Mouse (Mus musculus) kidney, postnatal 36 days (tissue): Measurements from ENCODE around the gene Scaf4.

Experiments
- DNase-seq, 2 experiments: peaks; one replicate each; pipeline ENCODE4 v3.0.0; 2021 to 2022; ENCODE audit warnings: mixed read lengths in 2 of 2

Gene Scaf4

DNA sequence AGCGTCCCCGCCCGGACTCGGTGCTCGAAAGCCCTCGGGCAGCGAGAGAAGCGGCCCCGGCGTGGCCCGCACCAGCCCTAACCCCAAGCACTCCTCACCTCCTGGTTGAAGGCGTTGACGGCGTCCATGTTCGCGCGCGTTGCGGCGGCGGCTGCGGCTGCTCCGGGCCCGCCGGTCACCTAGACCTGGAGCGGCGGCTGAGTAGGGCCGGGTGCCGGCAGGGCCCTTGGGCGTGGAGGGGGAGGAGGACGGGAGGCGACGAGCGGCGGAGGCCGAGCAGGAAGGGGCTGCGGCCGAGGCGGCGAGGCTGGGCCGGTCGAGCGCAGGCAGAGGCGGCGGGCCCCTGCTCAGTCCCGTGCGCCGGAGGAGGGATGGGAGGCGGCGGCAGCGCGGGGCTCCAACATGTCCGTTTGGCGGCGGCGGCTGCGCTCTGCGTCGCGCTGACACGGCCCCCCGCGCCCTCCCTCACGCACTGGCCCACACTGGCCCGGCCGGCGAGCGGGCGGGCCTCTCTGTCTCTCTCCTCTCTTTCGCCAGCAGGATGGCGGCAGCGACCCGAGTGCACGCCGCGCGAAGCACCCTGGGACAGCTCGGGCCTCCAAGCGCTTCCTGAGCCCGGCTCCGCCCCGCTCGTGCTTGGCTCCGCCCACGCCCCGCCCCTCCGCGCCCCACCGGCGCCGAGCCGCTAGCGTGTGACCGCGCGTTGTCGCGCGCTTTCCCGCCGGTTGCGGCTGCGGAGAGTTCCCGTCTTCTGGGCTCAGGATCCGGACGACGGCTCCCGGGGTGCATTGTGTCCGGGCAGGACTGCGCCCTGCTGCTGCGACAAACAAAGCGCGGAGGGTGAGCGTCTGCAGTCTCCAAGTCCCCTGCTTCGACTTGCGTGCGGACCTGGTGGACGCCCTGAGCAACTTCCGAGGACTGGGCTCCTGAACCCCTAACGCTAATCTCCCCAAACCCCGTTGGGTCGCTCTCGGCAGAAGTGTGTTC lies at the start of gene Scaf4:
Gene Scaf4, minus strand, starts transcription at position 599 of the 987 bp plus-strand sequence.
- DNase-seq: peak; percentile 96 to 98

GRCm38 (mm10) chr16:90332553-90332952 lies 48.2 kb upstream of the Scaf4 start:
- no peak for DNase-seq

DNA sequence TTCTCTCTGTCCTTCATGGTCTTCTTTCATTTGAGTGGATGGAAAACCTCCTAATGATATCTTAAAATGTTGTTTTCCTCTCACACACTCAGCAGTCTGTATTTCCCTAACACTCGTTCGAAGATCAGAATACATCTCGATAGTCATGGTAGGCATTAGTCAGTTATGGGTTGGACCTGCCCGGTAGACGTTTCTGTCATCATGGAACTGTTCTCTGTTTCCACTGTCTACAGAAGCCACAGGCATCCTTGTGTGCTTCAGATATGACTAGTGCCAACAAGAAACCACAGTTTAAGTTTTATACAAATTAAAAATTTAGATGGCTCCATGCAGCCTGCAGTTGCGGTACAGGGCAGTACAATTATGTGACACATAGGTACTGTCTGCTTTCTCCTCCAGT lies 46.7 kb upstream of the Scaf4 start:
- DNase-seq: no peak

GRCm38 (mm10) chr16:90329511-90329910 lies 45.2 kb upstream of the Scaf4 start:
- no peak for DNase-seq

DNA sequence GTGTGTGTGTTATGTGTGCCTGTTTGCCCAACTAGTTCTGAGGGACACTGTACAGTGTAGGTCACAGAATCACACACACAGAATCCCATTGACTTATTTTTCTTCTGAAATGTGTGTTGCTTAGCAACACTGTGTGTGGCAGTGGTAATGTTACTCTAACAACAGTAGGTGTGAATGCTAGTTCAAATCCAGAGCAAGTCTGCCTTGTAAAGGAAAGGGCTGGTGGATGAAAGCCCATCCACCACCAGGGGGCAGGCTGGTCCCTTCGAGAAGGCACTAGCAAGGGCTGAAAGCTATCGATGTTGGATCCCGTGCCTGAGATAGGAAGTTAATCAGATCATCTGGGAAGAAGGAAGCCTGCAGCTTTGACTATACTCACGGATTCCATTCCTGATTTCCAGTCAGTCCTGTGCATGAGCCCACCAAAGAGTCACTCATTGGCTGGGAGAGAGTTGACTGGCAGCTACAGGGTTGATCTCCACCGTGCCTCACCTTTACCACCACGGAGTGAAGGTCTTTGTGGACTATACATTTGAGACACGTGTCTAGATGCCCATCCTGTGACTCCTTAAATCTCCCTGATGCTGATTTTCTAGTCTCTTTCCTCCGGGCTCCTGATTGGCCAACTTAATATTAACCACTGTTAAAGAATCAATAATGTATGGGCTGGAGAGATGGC lies 38.7 kb upstream of the Scaf4 start:
- peak; percentile 83 to 96 for DNase-seq

- no peak for DNase-seq
Measured at GRCm38 (mm10) chr16:90319321-90319720, 35.0 kb upstream of the Scaf4 start.

GRCm38 (mm10) chr16:90318372-90318926 lies 34.1 kb upstream of the Scaf4 start:
- DNase-seq: no peak

- DNase-seq: no peak
Measured at GRCm38 (mm10) chr16:90317777-90318176, 33.5 kb upstream of the Scaf4 start.

DNA sequence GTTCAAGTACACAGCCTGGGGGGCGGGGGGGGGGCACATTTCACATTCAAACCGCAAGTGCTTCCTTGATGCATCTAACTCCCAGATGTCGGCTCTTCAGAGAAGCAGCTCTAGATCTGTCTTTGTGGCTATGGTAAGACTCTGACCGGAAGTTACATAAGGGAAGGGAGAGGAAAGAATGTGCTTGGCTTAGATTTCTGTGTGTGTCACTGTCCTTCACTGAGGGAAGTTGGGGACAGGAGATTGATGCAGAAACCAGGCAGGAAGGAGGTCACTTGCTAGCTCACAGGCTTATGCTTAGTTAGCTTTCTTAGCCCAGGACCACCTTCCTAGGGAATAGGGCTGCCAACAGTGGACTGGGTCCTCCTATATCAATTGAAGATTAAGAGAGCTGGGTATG lies 31.6 kb upstream of the Scaf4 start:
- no peak for DNase-seq

DNA sequence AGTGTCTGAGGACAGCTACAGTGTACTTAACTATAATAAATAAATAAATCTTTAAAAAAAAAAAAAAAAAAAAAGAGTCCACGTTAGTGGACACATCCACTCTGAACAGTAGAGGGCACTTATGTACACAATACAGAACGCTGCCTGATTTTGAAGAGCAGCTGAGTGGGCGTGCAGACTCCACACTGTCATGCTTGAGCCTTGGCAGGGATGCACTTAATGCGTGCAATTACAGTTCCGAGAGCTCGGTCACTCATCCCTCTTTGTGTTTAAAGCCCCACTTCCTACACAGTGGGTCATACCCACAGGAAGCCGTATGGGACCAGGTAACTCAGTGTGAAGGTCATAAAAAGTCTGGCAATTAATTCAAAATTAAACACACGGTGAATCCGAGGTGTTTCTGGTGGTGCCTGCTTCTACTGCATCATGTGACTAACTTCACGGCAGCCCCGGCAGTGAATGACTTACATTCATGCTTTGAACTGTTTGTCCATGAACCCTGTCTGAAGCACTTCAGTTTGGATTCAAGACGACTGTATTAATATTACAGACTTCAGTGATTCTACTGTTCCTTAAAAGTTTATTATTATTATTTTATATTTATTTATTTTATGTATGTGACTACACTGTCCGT lies 28.3 kb upstream of the Scaf4 start:
- DNase-seq: peak in 1 of 2 experiments; percentile 15

DNA sequence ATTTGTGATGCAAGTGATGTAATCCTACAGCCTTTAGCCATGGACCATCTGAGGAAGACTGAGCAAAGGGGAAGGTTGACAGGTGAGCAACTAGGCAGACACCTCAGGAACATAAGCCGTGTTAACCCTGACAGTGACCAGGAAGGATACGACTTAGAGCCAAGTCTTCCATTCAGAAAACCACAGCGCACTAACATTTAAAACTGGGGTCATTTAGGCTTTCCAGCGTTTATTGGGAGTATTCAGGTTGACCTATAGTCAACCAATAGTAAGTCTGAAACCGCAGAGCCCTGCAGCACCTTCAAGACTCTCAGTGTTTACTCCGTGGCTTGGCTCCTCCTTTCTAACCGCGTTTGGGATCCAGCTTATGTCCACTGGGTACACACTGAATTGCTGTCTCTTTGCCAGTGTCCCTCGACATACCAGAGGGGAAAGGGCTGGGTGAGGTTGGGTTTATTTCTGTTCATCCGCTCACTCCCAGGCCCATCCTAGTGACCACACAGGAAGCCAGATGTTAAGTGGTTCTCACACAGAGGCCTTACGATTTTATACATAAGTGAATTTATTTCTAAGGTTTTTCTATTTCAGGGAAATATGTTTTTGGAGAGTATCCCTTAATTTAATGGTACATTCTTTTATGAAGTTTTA lies 26.3 kb upstream of the Scaf4 start:
- DNase-seq: no peak

DNA sequence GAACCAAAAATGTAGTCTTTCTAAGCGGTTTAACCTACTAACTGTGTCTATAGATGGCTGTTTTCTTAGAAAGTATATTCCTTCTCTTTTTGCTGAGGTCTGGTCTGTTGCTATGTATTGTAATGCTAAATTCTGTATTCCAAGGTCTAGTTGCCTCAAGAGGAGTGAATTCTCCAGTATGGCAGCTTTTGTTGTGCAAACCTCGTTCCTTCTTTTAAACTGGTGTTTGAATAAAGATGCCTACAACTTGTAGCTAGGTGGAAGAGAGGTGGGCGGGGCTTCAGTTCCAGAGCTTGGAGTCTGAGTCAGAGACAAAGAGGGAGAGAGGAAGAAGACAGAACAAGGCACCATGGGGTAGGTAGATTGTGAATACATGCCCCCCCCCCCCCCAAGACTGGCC lies 25.5 kb upstream of the Scaf4 start:
- DNase-seq: no peak

DNA sequence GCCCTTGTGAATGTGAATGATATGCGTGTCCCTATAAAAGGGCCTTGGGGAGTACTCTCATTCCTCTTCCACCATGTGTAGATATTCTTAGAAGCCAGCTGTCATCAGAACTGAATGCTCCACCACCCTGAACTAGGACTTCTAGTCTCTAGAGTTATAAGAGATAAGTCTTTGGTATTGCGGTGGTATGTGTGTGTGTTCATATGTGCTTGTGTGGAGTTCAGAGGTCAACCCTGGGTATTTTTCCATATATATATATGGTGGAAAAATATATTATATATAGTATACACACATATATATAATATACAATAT lies 19.6 kb upstream of the Scaf4 start:
- no peak for DNase-seq

GRCm38 (mm10) chr16:90303286-90303987 lies 19.1 kb upstream of the Scaf4 start:
- DNase-seq: no peak

GRCm38 (mm10) chr16:90301706-90302105 lies 17.4 kb upstream of the Scaf4 start:
- no peak for DNase-seq

DNA sequence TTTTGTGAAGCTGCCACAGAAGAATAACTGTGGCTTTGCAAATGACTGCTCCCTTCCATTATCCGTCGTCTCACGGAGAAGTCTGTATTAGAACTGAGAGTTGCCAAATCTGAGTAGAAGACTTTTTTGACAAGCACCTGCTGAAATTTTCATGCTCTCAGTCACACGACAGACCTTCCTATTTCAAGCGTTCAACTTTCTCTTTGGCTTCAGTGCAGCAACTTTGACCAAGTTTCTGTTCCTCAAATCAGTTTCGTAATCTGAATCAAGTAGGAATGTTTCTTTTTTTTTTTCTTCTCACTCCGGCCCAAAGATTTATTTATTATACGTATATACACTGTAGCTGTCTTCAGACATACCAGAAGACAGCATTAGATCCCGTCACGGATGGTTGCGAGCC lies 16.6 kb upstream of the Scaf4 start:
- DNase-seq: no peak

GRCm38 (mm10) chr16:90299591-90299990 lies 15.3 kb upstream of the Scaf4 start:
- DNase-seq: no peak

DNA sequence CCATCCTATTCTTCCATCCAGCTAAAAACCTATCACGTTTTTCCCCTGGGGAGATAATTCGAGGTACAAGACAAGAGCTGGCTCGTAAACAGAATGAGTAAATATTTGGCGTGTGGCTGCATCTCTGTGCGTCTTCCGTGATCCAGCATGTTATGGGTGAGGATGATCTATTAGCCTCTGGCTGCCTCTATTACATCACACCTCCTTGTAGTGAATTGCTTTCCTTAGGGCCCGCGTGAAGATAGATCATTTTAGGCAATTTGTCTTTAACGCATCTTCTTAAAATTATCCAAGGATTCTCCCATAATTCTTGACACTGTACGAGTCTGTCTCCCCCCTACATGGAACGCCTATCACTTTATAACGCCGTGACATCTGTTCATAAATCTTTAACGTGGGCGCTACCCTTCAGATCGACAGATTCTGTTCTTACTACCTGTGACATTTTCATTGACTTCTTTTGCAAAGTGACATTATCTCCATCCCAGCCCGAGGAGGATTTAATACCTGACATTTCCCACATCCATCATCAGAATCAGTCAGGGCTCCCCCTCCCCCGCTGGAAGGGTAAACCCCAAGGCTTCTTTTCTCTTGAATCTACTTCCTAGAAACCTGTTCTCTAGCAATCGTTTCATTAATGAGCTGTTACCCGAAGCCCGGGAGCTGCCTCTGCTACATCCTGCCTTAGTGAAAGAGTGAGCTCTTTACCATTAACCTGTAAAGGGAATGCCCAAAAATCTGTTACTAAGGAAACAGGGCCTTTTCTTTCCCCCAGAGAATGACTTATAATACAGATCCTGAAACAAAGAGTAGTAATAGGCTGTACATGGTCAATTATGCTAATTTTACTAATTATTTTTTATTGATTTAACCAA lies 14.4 kb upstream of the Scaf4 start:
- no peak for DNase-seq

DNA sequence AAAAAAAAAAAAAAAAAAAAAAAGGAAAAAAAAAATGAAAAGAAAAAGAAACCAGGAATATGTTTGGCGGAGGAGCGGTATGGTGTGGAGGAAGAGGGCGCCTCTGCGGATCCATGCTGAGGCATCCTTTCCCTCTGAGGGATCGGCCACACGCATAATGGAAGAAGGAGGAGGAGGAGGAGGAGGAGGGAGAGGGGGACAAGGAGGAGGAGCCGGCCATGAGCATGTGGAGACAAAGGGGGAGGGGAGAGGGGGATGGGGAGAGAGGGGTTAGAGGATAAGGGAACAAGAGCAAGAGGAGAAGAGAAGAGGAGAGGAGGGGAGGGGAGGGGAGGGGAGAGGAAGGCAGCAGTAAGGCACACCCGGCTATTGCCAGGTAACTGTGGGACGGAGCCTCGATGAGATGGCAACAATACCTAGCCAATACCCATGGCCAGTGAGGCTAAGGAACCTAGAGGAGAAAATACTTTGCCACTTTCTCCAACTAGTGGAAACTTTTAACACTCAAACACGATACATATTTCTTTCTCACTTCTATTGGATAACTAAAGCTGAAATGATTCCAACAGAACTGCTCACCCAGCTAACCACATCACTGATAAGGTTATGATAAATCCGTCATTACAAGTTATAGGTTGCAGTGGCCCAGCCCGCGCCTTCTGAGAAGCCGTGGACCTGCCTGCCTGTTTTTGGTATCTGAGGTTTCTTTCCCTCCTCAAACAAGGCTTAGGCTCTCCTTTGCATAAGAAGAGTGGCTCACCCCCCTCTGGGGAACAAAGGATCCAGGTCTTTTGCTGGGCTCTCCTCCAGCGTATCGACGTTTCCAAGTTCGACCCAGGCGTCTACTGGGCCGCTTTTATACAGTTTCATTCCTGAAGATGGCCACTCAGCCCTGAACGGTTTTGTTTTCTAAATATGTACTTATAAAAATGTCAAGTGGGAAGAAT lies 13.4 kb upstream of the Scaf4 start:
- no peak for DNase-seq

DNA sequence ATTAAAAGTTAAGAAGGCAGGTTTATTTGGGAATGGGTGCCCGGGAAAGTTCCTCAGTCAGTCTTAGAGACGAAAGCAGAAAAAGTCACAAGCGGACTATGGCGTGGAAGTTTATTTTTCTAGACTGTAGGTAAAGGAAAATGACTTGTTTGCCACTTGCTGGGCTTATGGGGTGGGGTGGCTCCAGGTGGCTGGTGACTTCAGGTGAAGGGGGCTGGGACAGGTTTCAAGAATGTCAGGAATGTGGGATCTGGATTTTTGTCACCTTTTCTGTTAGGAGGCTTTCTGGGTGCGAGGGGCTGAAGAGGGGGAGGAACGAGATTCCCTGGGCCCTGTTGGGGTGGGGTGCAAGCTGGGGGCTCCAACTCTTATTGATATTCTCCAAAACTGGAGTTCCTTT lies 7.4 kb upstream of the Scaf4 start:
- no peak for DNase-seq
